Mouse (Mus musculus): ENCODE results near the gene Miga2.

- TF ChIP-seq CTCF (conservative IDR thresholded peaks at IDR 0.05; ENCODE audit: insufficient read depth, insufficient read length, low read depth, low read length) = no peak
- TF ChIP-seq POLR2A (IDR thresholded peaks at IDR 0.05; ENCODE audit: low read depth, low read length) = no peak
These were observed 20.8 kb downstream of the Miga2 start for GRCm38 (mm10) chr2:30384814-30385213.

All from kidney, adult 2 months (tissue).